Mouse (Mus musculus) retina, adult 2 months (tissue): ENCODE measurements around the gene Gm10277.
"Not testable (repeated sequence)": the region's sequence is repeated elsewhere in the genome, so short reads cannot be mapped to it uniquely, and the experiment has no call there.

Experiments
- DNase-seq: peaks from one replicate; pipeline ENCODE4 v3.0.0-alpha.2; 2012; ENCODE audit warnings: low read depth, low spot score

Gm10277 gene

GRCm38 (mm10) chr11:77771879-77772713, 15.5 kb downstream of the Gm10277 start:
- DNase-seq, result no peak

- DNase-seq, result no peak
These were observed 17.2 kb downstream of the Gm10277 start for GRCm38 (mm10) chr11:77770346-77770745.

GRCm38 (mm10) chr11:77769496-77769895, 18.1 kb downstream of the Gm10277 start:
- DNase-seq, result no peak

- DNase-seq, result peak; percentile 67
These were observed 21.1 kb downstream of the Gm10277 start for GRCm38 (mm10) chr11:77766351-77767001.

- no peak for DNase-seq
These were observed 22.1 kb downstream of the Gm10277 start for GRCm38 (mm10) chr11:77765459-77765777.

GRCm38 (mm10) chr11:77764694-77765458, 22.7 kb downstream of the Gm10277 start:
- DNase-seq, result no peak

- DNase-seq, result no peak
These were observed 23.7 kb downstream of the Gm10277 start for GRCm38 (mm10) chr11:77763673-77764340.

GRCm38 (mm10) chr11:77762783-77763672, 24.5 kb downstream of the Gm10277 start, which contains the start of gene Myo18a:
Gene Myo18a, plus strand, starts transcription at chr11:77763246.
- DNase-seq, result peak; percentile 71

- no peak for DNase-seq
These were observed 27.5 kb downstream of the Gm10277 start for GRCm38 (mm10) chr11:77760031-77760430.

- DNase-seq, result no peak
These were observed 34.1 kb downstream of the Gm10277 start for GRCm38 (mm10) chr11:77753469-77753868.

GRCm38 (mm10) chr11:77752525-77752924, 35.0 kb downstream of the Gm10277 start:
- no peak for DNase-seq

GRCm38 (mm10) chr11:77748996-77749395, 38.6 kb downstream of the Gm10277 start:
- DNase-seq, result no peak

- DNase-seq, result not testable (repeated sequence)
These were observed 40.4 kb downstream of the Gm10277 start for GRCm38 (mm10) chr11:77747103-77747502.

- no peak for DNase-seq
These were observed 40.9 kb downstream of the Gm10277 start for GRCm38 (mm10) chr11:77746652-77747051.

GRCm38 (mm10) chr11:77743966-77744365, 43.6 kb downstream of the Gm10277 start:
- no peak for DNase-seq

- DNase-seq, result no peak
These were observed 49.0 kb downstream of the Gm10277 start for GRCm38 (mm10) chr11:77738555-77738954.

GRCm38 (mm10) chr11:77737289-77737688, 50.3 kb downstream of the Gm10277 start:
- peak; percentile 69 for DNase-seq
